Mouse (Mus musculus) liver, embryonic 11.5 days (tissue): ENCODE measurements around the gene Rbfox1. TPM values are rescaled to one million over a fixed set of nuclear protein-coding genes. Genes with fewer than 3 reads are reported as not detected.

ENCODE experiments used
- ATAC-seq: fragments of 200-750 bp; cut with Nextera tagmentation; replicated peaks from 2 replicates; pipeline ENCODE4 v1.8.0; 2017; ENCODE audit warnings: moderate number of reproducible peaks, mild to moderate bottlenecking, moderate TSS enrichment, moderate library complexity; ENCODE audit not compliant: low FRiP score
- DNase-seq: peaks from one replicate; pipeline ENCODE4 v3.0.0-alpha.2; 2017; ENCODE audit warnings: low spot score
- H3K27ac ChIP-seq: fragments of 300-500 bp; sonication (generic); 2 replicates; pipeline ENCODE4 v1.5.1; 2014; ENCODE audit warnings: mild to moderate bottlenecking, low read depth, low read length, control low read depth
- H3K27me3 ChIP-seq: fragments of 300-500 bp; sonication (generic); replicated peaks from 2 replicates; pipeline ENCODE4 v1.6.1; 2014; ENCODE audit warnings: low read length, mixed read lengths; ENCODE audit not compliant: control insufficient read depth, insufficient read depth
- H3K36me3 ChIP-seq: fragments of 300-500 bp; sonication (generic); 2 replicates; pipeline ENCODE4 v1.6.1; 2014; ENCODE audit warnings: mild to moderate bottlenecking, low read length, moderate library complexity, mixed read lengths; ENCODE audit not compliant: control insufficient read depth, insufficient read depth
- H3K4me1 ChIP-seq: fragments of 300-500 bp; sonication (generic); replicated peaks from 2 replicates; pipeline ENCODE4 v1.6.1; 2014; ENCODE audit warnings: low read length, mixed read lengths; ENCODE audit not compliant: control insufficient read depth, insufficient read depth
- H3K4me2 ChIP-seq: fragments of 300-500 bp; sonication (generic); 2 replicates; pipeline ENCODE4 v1.6.1; 2014; ENCODE audit warnings: mild to moderate bottlenecking, control low read depth, moderate library complexity
- H3K4me3 ChIP-seq: fragments of 300-500 bp; sonication (generic); 2 replicates; pipeline ENCODE4 v1.5.1; 2014; ENCODE audit warnings: low read depth, low read length, control low read depth
- H3K9ac ChIP-seq: fragments of 300-500 bp; sonication (generic); 2 replicates; pipeline ENCODE4 v1.6.1; 2014; ENCODE audit warnings: low read depth, low read length, control low read depth
- H3K9me3 ChIP-seq: fragments of 300-500 bp; sonication (generic); 2 replicates; pipeline ENCODE4 v1.6.1; 2016; ENCODE audit warnings: low read length, inconsistent platforms, mixed read lengths; ENCODE audit not compliant: control insufficient read depth
- WGBS: fragments of 180-500 bp; shearing (Covaris S2); extraction: QIAGEN DNeasy Blood & Tissue Kit; methylation state at CpG from one replicate; pipeline ENCODE4 v1.1.7; 2014; 5-methylcytosine and 5-hydroxymethylcytosine counted together
- polyA plus RNA-seq: library from polyadenylated mRNA; unstranded; fragments of >200 nt; fragmentation: Nextera tagmentation; extraction: Ambion mirVana; gene quantifications from 2 replicates; pipeline ENCODE4 v1.2.1, GENCODE M21; 2014

Rbfox1 gene
- polyA plus RNA-seq, 1 experiment from 2014 or later, result 1.4 TPM

- Histone ChIP-seq H3K36me3 (no peaks in the 10 kb centered on the region), H3K9me3 (no peaks in the 10 kb centered on the region), H3K27ac (no peak overlapping the region), H3K4me3 (no peak overlapping the region), H3K9ac (no peak overlapping the region), H3K4me2 (no peak overlapping the region), H3K4me1 (no peaks in the 10 kb centered on the region), H3K27me3 (no peaks in the 10 kb centered on the region)
- ATAC-seq (no peak), DNase-seq (no peak)
- WGBS, result 53% methylated on average over 5 of the region's 5 CpGs
Measured at GRCm38 (mm10) chr16:6962508-6962907, 1077.4 kb downstream of the Rbfox1 start.

- no peak for ATAC-seq
- DNase-seq, result no peak
- Histone ChIP-seq H3K27ac (no peak overlapping the region), H3K9me3 (no peaks in the 10 kb centered on the region), H3K36me3 (no peaks in the 10 kb centered on the region), H3K9ac (no peak overlapping the region), H3K4me3 (no peak overlapping the region), H3K27me3 (no peaks in the 10 kb centered on the region), H3K4me2 (no peak overlapping the region), H3K4me1 (no peaks in the 10 kb centered on the region)
- 72% methylated on average over 4 of the region's 4 CpGs for WGBS
Measured at GRCm38 (mm10) chr16:6963533-6963932, 1078.4 kb downstream of the Rbfox1 start.

- H3K4me2 ChIP-seq, result no peak overlapping the region
- no peaks in the 10 kb centered on the region for H3K4me1 ChIP-seq
- no peaks in the 10 kb centered on the region for H3K27me3 ChIP-seq
- H3K27ac ChIP-seq, result no peak overlapping the region
- H3K9ac ChIP-seq, result no peak overlapping the region
- no peaks in the 10 kb centered on the region for H3K36me3 ChIP-seq
- 13% methylated on average over 8 of the region's 8 CpGs for WGBS
- DNase-seq, result no peak
- no peak overlapping the region for H3K4me3 ChIP-seq
- ATAC-seq, result no peak
- H3K9me3 ChIP-seq, result no peaks in the 10 kb centered on the region
Measured at GRCm38 (mm10) chr16:6964720-6965583, 1079.8 kb downstream of the Rbfox1 start.

GRCm38 (mm10) chr16:6969986-6970385 lies 1084.8 kb downstream of the Rbfox1 start:
- DNase-seq (no peak), ATAC-seq (no peak)
- Histone ChIP-seq H3K36me3 (no peaks in the 10 kb centered on the region), H3K4me2 (no peak overlapping the region), H3K27me3 (no peaks in the 10 kb centered on the region), H3K4me1 (no peaks in the 10 kb centered on the region), H3K27ac (no peak overlapping the region), H3K4me3 (no peak overlapping the region), H3K9ac (no peak overlapping the region), H3K9me3 (no peaks in the 10 kb centered on the region)
- 62% methylated on average over 4 of the region's 4 CpGs for WGBS

GRCm38 (mm10) chr16:6976341-6976740 lies 1091.2 kb downstream of the Rbfox1 start:
- H3K27ac ChIP-seq, result no peak overlapping the region
- no peaks in the 10 kb centered on the region for H3K4me1 ChIP-seq
- no peak overlapping the region for H3K9ac ChIP-seq
- no peaks in the 10 kb centered on the region for H3K27me3 ChIP-seq
- 87% methylated on average over 7 of the region's 7 CpGs for WGBS
- H3K4me3 ChIP-seq, result no peak overlapping the region
- no peak for ATAC-seq
- no peaks in the 10 kb centered on the region for H3K9me3 ChIP-seq
- H3K36me3 ChIP-seq, result no peaks in the 10 kb centered on the region
- no peak for DNase-seq
- no peak overlapping the region for H3K4me2 ChIP-seq

- DNase-seq, result no peak
- Histone ChIP-seq H3K36me3 (no peaks in the 10 kb centered on the region), H3K4me3 (no peak overlapping the region), H3K4me2 (no peak overlapping the region), H3K27ac (no peak overlapping the region), H3K9me3 (no peaks in the 10 kb centered on the region), H3K4me1 (no peaks in the 10 kb centered on the region), H3K9ac (no peak overlapping the region), H3K27me3 (no peaks in the 10 kb centered on the region)
- no peak for ATAC-seq
- WGBS, result 75% methylated on average over 2 of the region's 2 CpGs
Measured at GRCm38 (mm10) chr16:6983947-6984346, 1098.8 kb downstream of the Rbfox1 start.

GRCm38 (mm10) chr16:6986031-6986430 lies 1100.9 kb downstream of the Rbfox1 start:
- DNase-seq (no peak), ATAC-seq (no peak)
- H3K4me1 ChIP-seq, result no peaks in the 10 kb centered on the region
- no peak overlapping the region for H3K4me2 ChIP-seq
- no peak overlapping the region for H3K9ac ChIP-seq
- no peak overlapping the region for H3K27ac ChIP-seq
- no peaks in the 10 kb centered on the region for H3K36me3 ChIP-seq
- no peak overlapping the region for H3K4me3 ChIP-seq
- no peaks in the 10 kb centered on the region for H3K27me3 ChIP-seq
- no peaks in the 10 kb centered on the region for H3K9me3 ChIP-seq

- H3K4me2 ChIP-seq, result no peak overlapping the region
- H3K4me3 ChIP-seq, result no peak overlapping the region
- WGBS, result 48% methylated on average over 2 of the region's 2 CpGs
Measured at GRCm38 (mm10) chr16:6986494-6986893, 1101.3 kb downstream of the Rbfox1 start.

GRCm38 (mm10) chr16:6992251-6992650 lies 1107.1 kb downstream of the Rbfox1 start:
- Histone ChIP-seq H3K36me3 (no peaks in the 10 kb centered on the region), H3K4me1 (no peaks in the 10 kb centered on the region), H3K9me3 (no peaks in the 10 kb centered on the region), H3K9ac (no peak overlapping the region), H3K4me3 (no peak overlapping the region), H3K27me3 (no peaks in the 10 kb centered on the region), H3K4me2 (no peak overlapping the region), H3K27ac (no peak overlapping the region)
- ATAC-seq, result no peak
- WGBS, result 48% methylated on average over 5 of the region's 5 CpGs
- DNase-seq, result no peak

More at GRCm38 (mm10) chr16:6986494-6986893, 1101.3 kb downstream of the Rbfox1 start:
- ATAC-seq, result no peak
- DNase-seq, result no peak
- Histone ChIP-seq H3K36me3 (no peaks in the 10 kb centered on the region), H3K9me3 (no peaks in the 10 kb centered on the region), H3K27me3 (no peaks in the 10 kb centered on the region), H3K27ac (no peak overlapping the region), H3K4me1 (no peaks in the 10 kb centered on the region), H3K9ac (no peak overlapping the region)
